Mouse (Mus musculus): ENCODE results near the gene Srsf11. TPM values are rescaled to one million over a fixed set of nuclear protein-coding genes. Genes with fewer than 3 reads are reported as not detected.
A peak's percentile ranks its signal among the peaks of the same experiment; 100 is the strongest.

The Srsf11 gene
- total and polyA plus RNA-seq, 3 experiments, result 205 to 725 (median 288) TPM

DNA sequence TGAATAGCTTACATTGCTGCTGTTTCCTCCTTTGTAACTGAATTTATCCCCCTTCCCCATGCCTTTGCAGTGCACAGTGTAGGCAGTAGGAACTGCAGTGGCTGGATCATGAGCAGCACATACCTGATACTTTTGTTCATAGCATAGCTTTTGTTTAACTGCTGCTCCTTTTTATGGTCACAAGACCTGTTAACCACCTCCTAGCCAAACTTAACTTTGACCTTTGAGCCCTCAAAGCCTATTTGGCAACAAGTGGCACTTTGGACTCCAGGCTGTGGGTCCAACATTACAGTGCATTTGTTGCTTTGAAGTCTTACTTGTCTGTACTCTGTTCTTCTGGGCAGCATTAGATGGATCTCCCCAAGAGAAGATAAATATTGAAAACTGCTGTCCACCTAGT lies 43.1 kb downstream of the Srsf11 start:
- TF ChIP-seq KAT2A (IDR thresholded peaks at IDR 0.05; ENCODE audit: insufficient replicate concordance, low read length) (no peak), JUND (conservative IDR thresholded peaks at IDR 0.05; ENCODE audit: low read depth, low read length) (no peak), JUN (IDR thresholded peaks at IDR 0.05; ENCODE audit: insufficient read depth, low read depth, low read length) (no peak)
- no peaks in the 10 kb centered on the region for H3K9me3 ChIP-seq (replicated peaks; ENCODE audit: low read length)
- dilution Hi-C loops (cut with MboI; ENCODE audit: extremely low pct_ligation_motif_present, extremely low pct_unique_long_range_greater_than_20kb, low sequenced_read_pairs), result no loop called here
- 0 out of 2 replicates have a peak, but pooled peaks cover 1% of the 10 kb centered on the region for H3K79me2 ChIP-seq (replicated peaks; ENCODE audit: control insufficient read depth, extremely low read depth, insufficient read depth, poor library complexity, severe bottlenecking)
- H3K4me2 ChIP-seq (ENCODE audit: insufficient read depth, low read depth, poor library complexity, severe bottlenecking), result no peak overlapping the region
- in situ Hi-C loops (cut with MboI; ENCODE audit: low pct_ligation_motif_present, low pct_unique_long_range_greater_than_20kb, low sequenced_read_pairs), result no loop called here
- no peak overlapping the region for H3K9ac ChIP-seq (ENCODE audit: insufficient read depth, low read depth)
- no peaks in the 10 kb centered on the region; a peak in 1 of 4 replicates for H3K4me1 ChIP-seq (ENCODE audit: control insufficient read depth in 1 of 2, insufficient read depth in 2 of 2)
- no peak overlapping the region for H3K4me3 ChIP-seq (replicated peaks in 1 of 3; ENCODE audit: low read depth in 2 of 3, low read length in 2 of 3, poor library complexity in 1 of 3)
- H3K27ac ChIP-seq (ENCODE audit: insufficient read depth, low read depth), result no peak overlapping the region
- no peak for DNase-seq (ENCODE audit: extremely low read depth)
- H3K27me3 ChIP-seq (replicated peaks), result no peaks in the 10 kb centered on the region
- H3K36me3 ChIP-seq (replicated peaks in 1 of 2; ENCODE audit: control insufficient read depth in 1 of 2, insufficient read depth in 1 of 2, low read length in 1 of 2), result peaks cover 36 to 80% of the 10 kb centered on the region in 2 experiments

DNA sequence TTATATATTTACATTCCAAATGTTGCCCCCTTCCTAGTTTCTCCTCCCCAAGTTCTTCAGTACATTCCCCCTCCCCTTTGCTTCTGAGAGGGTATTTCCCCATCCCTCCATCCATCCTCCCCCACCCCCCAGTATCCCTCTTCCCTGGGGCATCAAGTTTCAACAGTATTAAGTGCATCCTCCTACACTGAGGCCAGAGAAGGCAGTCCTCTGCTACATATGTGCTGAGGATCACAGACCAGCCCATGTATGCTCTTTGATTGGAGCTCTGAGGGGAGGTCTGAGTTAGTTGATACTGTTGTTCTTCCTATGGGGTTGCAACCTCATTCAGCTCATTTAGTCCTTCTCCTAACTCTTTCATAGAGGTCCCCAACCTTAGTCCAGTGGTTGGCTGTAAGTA lies 56.8 kb downstream of the Srsf11 start:
- in situ Hi-C loops (cut with MboI; ENCODE audit: low pct_ligation_motif_present, low pct_unique_long_range_greater_than_20kb, low sequenced_read_pairs) (no loop called here), dilution Hi-C loops (cut with MboI; ENCODE audit: extremely low pct_ligation_motif_present, extremely low pct_unique_long_range_greater_than_20kb, low sequenced_read_pairs) (no loop called here)
- peaks cover 13 to 58% of the 10 kb centered on the region in 2 experiments for H3K36me3 ChIP-seq (replicated peaks in 1 of 2; ENCODE audit: control insufficient read depth in 1 of 2, insufficient read depth in 1 of 2, low read length in 1 of 2)

DNA sequence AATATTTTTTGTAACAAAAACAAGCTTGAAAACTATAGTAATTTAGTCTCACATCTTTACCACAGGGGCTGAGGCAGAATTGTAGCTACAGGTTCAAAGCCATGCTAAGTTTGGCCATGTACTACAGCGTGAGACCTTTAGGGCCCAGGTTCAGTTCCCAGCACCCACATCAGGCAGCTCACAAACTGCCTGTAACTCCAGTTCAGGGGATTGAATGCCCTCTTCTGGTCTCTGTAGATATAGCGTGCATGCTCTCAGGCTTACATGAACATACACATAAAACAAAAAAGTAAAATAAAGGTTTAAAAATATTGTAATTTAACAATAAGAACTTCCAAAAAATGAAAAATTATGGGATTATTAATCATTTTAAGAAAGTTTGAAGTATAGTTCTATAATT lies 63.2 kb downstream of the Srsf11 start:
- in situ Hi-C loops (cut with MboI; ENCODE audit: low pct_ligation_motif_present, low pct_unique_long_range_greater_than_20kb, low sequenced_read_pairs), result no loop called here
- Histone ChIP-seq H3K27me3 (replicated peaks) (no peaks in the 10 kb centered on the region), H3K4me1 (ENCODE audit: control insufficient read depth in 1 of 2, insufficient read depth in 2 of 2) (no peaks in the 10 kb centered on the region), H3K36me3 (replicated peaks in 1 of 2; ENCODE audit: control insufficient read depth in 1 of 2, insufficient read depth in 1 of 2, low read length in 1 of 2) (peaks cover 12 to 54% of the 10 kb centered on the region in 2 experiments), H3K9ac (ENCODE audit: insufficient read depth, low read depth) (no peak overlapping the region), H3K27ac (ENCODE audit: insufficient read depth, low read depth) (no peak overlapping the region), H3K79me2 (replicated peaks; ENCODE audit: control insufficient read depth, extremely low read depth, insufficient read depth, poor library complexity, severe bottlenecking) (peaks cover 16% of the 10 kb centered on the region), H3K4me2 (ENCODE audit: insufficient read depth, low read depth, poor library complexity, severe bottlenecking) (no peak overlapping the region), H3K4me3 (replicated peaks in 1 of 3; ENCODE audit: low read depth in 2 of 3, low read length in 2 of 3, poor library complexity in 1 of 3) (no peak overlapping the region), H3K9me3 (replicated peaks; ENCODE audit: low read length) (peaks cover 7% of the 10 kb centered on the region)
- DNase-seq (ENCODE audit: extremely low read depth), result no peak
- dilution Hi-C loops (cut with MboI; ENCODE audit: extremely low pct_ligation_motif_present, extremely low pct_unique_long_range_greater_than_20kb, low sequenced_read_pairs), result no loop called here
- no peak for TF ChIP-seq CHD2 (IDR thresholded peaks at IDR 0.05; ENCODE audit: low read length)
- no peak for TF ChIP-seq JUND (conservative IDR thresholded peaks at IDR 0.05; ENCODE audit: low read depth, low read length)
- TF ChIP-seq CTCF (conservative IDR thresholded peaks at IDR 0.05 in 1 of 2, IDR thresholded peaks at IDR 0.05 in 1 of 2; ENCODE audit: low read depth in 2 of 2, low read length in 2 of 2), result peak in 1 of 2 experiments; percentile 16; a peak in 1 of 4 replicates
- TF ChIP-seq UBTF (IDR thresholded peaks at IDR 0.05; ENCODE audit: low read depth, low read length), result no peak
- TF ChIP-seq TBP (conservative IDR thresholded peaks at IDR 0.05; ENCODE audit: low read depth, low read length), result no peak
- TF ChIP-seq MAZ (IDR thresholded peaks at IDR 0.05; ENCODE audit: low read depth, low read length), result no peak
- no peak for TF ChIP-seq ELF1 (IDR thresholded peaks at IDR 0.05; ENCODE audit: low read depth, low read length)
- TF ChIP-seq MXI1 (IDR thresholded peaks at IDR 0.05; ENCODE audit: low read depth, low read length), result no peak
- TF ChIP-seq MEF2A (IDR thresholded peaks at IDR 0.05; ENCODE audit: borderline replicate concordance, low read depth, low read length), result no peak
- TF ChIP-seq ZC3H11A (IDR thresholded peaks at IDR 0.05; ENCODE audit: low read depth, low read length), result no peak
- TF ChIP-seq ETS1 (conservative IDR thresholded peaks at IDR 0.05; ENCODE audit: low read depth, low read length), result no peak
- peak; percentile 7; the same call in 1 of the 2 replicates for TF ChIP-seq RAD21 (IDR thresholded peaks at IDR 0.05; ENCODE audit: low read depth, low read length)
- no peak for TF ChIP-seq JUN (IDR thresholded peaks at IDR 0.05; ENCODE audit: insufficient read depth, low read depth, low read length)
- no peak for TF ChIP-seq ZMIZ1 (IDR thresholded peaks at IDR 0.05; ENCODE audit: low read depth, low read length)
- TF ChIP-seq E2F4 (IDR thresholded peaks at IDR 0.05; ENCODE audit: insufficient replicate concordance, low read depth, low read length), result no peak
- no peak for TF ChIP-seq USF1 (IDR thresholded peaks at IDR 0.05; ENCODE audit: low read depth, low read length)
- TF ChIP-seq GABPA (IDR thresholded peaks at IDR 0.05; ENCODE audit: insufficient replicate concordance, low read depth, low read length), result no peak

More for the DNA sequence above, 56.8 kb downstream of the Srsf11 start:
- Histone ChIP-seq H3K27ac (ENCODE audit: insufficient read depth, low read depth) (no peak overlapping the region), H3K4me3 (replicated peaks in 1 of 3; ENCODE audit: low read depth in 2 of 3, low read length in 2 of 3, poor library complexity in 1 of 3) (no peak overlapping the region), H3K79me2 (replicated peaks; ENCODE audit: control insufficient read depth, extremely low read depth, insufficient read depth, poor library complexity, severe bottlenecking) (no peaks in the 10 kb centered on the region; the same call in 1 of the 2 replicates), H3K9me3 (replicated peaks; ENCODE audit: low read length) (no peaks in the 10 kb centered on the region), H3K4me2 (ENCODE audit: insufficient read depth, low read depth, poor library complexity, severe bottlenecking) (no peak overlapping the region), H3K9ac (ENCODE audit: insufficient read depth, low read depth) (no peak overlapping the region), H3K27me3 (replicated peaks) (no peaks in the 10 kb centered on the region), H3K4me1 (ENCODE audit: control insufficient read depth in 1 of 2, insufficient read depth in 2 of 2) (no peaks in the 10 kb centered on the region)
- DNase-seq (ENCODE audit: extremely low read depth), result no peak
- TF ChIP-seq JUN (IDR thresholded peaks at IDR 0.05; ENCODE audit: insufficient read depth, low read depth, low read length) (no peak), MXI1 (IDR thresholded peaks at IDR 0.05; ENCODE audit: low read depth, low read length) (no peak)

Data from CH12.LX (cell line).